Mouse (Mus musculus) embryonic facial prominence, embryonic 15.5 days (tissue): ENCODE measurements around the gene Piga. TPM values are rescaled to one million over a fixed set of nuclear protein-coding genes. Genes with fewer than 3 reads are reported as not detected.

Experiments
- ATAC-seq: fragments of 200-750 bp; cut with Nextera tagmentation; 2 replicates; pipeline ENCODE4 v1.8.0; 2017; ENCODE audit warnings: low read depth, moderate TSS enrichment; ENCODE audit not compliant: insufficient number of reproducible peaks, low FRiP score, low TSS enrichment
- H3K27ac ChIP-seq: fragments of 300-500 bp; sonication (generic); replicated peaks from 2 replicates; pipeline ENCODE4 v1.5.1; 2015; ENCODE audit warnings: mild to moderate bottlenecking, inconsistent platforms
- H3K27me3 ChIP-seq: fragments of 300-500 bp; sonication (generic); 2 replicates; pipeline ENCODE4 v1.6.1; 2015; ENCODE audit warnings: inconsistent platforms
- H3K36me3 ChIP-seq: fragments of 300-500 bp; sonication (generic); 2 replicates; pipeline ENCODE4 v1.6.1; 2015; ENCODE audit warnings: mild to moderate bottlenecking, inconsistent platforms
- H3K4me1 ChIP-seq: fragments of 300-500 bp; sonication (generic); 2 replicates; pipeline ENCODE4 v1.6.1; 2015; ENCODE audit warnings: inconsistent platforms
- H3K4me2 ChIP-seq: fragments of 300-500 bp; sonication (generic); replicated peaks from 2 replicates; pipeline ENCODE4 v1.6.1; 2015; ENCODE audit warnings: mild to moderate bottlenecking, inconsistent platforms
- H3K4me3 ChIP-seq: fragments of 300-500 bp; sonication (generic); replicated peaks from 2 replicates; pipeline ENCODE4 v1.5.1; 2015; ENCODE audit warnings: mild to moderate bottlenecking, inconsistent platforms
- H3K9ac ChIP-seq: fragments of 300-500 bp; sonication (generic); 2 replicates; pipeline ENCODE4 v1.6.1; 2015; ENCODE audit warnings: inconsistent platforms
- H3K9me3 ChIP-seq: fragments of 300-500 bp; sonication (generic); replicated peaks from 2 replicates; pipeline ENCODE4 v1.6.1; 2016; ENCODE audit warnings: inconsistent platforms
- WGBS: fragments of 180-500 bp; shearing (Covaris S2); methylation state at CpG from one replicate; pipeline ENCODE4 v1.1.7; 2015; 5-methylcytosine and 5-hydroxymethylcytosine counted together
- polyA plus RNA-seq: library from polyadenylated mRNA; unstranded; fragments of >200 nt; fragmentation: Nextera tagmentation; extraction: Ambion mirVana; gene quantifications from 2 replicates; pipeline ENCODE4 v1.2.1, GENCODE M21; 2015

Gene Piga
- polyA plus RNA-seq, 1 experiment from 2014 or later, result 12.7 TPM

DNA sequence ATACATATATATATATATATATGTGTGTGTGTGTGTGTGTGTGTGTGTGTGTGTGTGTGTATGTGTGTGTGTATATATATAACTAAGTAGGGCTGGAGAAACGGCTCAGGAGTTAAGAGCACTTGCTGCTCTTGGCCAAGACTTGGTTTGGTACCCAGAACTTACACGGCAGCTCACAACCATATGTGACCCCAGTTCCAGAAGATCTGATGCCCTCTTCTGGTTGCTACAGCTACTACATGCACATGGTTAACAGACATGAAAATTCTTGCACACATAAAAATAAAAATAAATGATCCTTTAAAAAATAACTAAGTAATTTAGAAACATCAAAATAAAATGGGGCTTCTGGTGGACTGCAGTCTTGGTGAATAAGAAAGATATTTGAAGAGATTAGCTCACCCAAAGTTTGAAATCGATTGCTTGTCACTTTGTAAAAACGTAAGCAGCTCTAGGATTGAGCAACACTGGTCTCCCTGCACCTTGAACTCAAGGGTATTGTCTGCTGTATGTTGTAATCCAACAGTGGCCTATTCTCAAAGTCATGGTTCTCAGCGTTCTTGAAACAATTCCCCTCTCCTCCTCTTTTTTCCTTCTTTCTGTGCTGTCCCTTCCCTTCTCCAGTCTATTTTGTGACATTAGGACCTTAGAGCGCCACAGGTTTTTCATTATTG is 39.8 kb downstream of the Piga start:
- no peak overlapping the region for H3K27ac ChIP-seq
- no peak overlapping the region for H3K4me3 ChIP-seq
- WGBS, result 63% methylated on average over 6 of the region's 6 CpGs
- ATAC-seq, result no peak
- no peaks in the 10 kb centered on the region for H3K9me3 ChIP-seq
- no peaks in the 10 kb centered on the region for H3K27me3 ChIP-seq
- H3K4me2 ChIP-seq, result no peak overlapping the region
- H3K36me3 ChIP-seq, result no peaks in the 10 kb centered on the region
- H3K4me1 ChIP-seq, result no peaks in the 10 kb centered on the region
- no peak overlapping the region for H3K9ac ChIP-seq

Other genes starting within 250 kb of the Piga start
- gene Bmx, start 161.6 kb upstream of the Piga start, polyA plus RNA-seq, result 1.1 and 1.6 TPM in 2 replicates
- 14.9 and 18.8 TPM in 2 replicates for gene Pir, start 150.4 kb upstream of the Piga start, polyA plus RNA-seq
- 7.8 and 8.7 TPM in 2 replicates for gene Vegfd, start 46.4 kb upstream of the Piga start, polyA plus RNA-seq
- 0.32 TPM in 1 of 2 replicates, not detected in the other for gene Asb11, start 17.2 kb downstream of the Piga start, polyA plus RNA-seq
- gene Asb9, start 86.5 kb downstream of the Piga start, polyA plus RNA-seq, result 0.71 and 0.77 TPM in 2 replicates